Mouse (Mus musculus) bone marrow, adult 2 months (tissue): Measurements from ENCODE around the gene Suv39h2. TPM values are rescaled to one million over a fixed set of nuclear protein-coding genes. Genes with fewer than 3 reads are reported as not detected.

Experiments
- H3K27ac ChIP-seq: fragments of 200-500 bp; 2 replicates; pipeline ENCODE4 v1.5.1; 2012; ENCODE audit warnings: low read depth, mild to moderate bottlenecking, control low read depth, inconsistent platforms, low read length; ENCODE audit not compliant: control insufficient read depth, poor library complexity, insufficient read depth
- H3K4me1 ChIP-seq: fragments of 200-500 bp; 2 replicates; pipeline ENCODE4 v1.6.1; 2011; ENCODE audit warnings: low read length; ENCODE audit not compliant: control insufficient read depth, insufficient read depth
- H3K4me3 ChIP-seq: fragments of 200-500 bp; replicated peaks from 2 replicates; pipeline ENCODE3; 2011; ENCODE audit warnings: mild to moderate bottlenecking, low read depth, low read length, control low read depth; ENCODE audit not compliant: control insufficient read depth
- CTCF ChIP-seq: fragments of 200-500 bp; IDR thresholded peaks from 2 replicates; pipeline ENCODE4 v1.5.1; 2011; ENCODE audit warnings: low read length, control low read depth; ENCODE audit not compliant: control insufficient read depth, insufficient read depth
- POLR2A ChIP-seq: fragments of 200-500 bp; IDR thresholded peaks from 2 replicates; pipeline ENCODE4 v1.6.1; 2011; ENCODE audit warnings: low read depth, mild to moderate bottlenecking, control low read depth, low read length, borderline replicate concordance; ENCODE audit not compliant: control insufficient read depth
- WGBS: fragments of 180-500 bp; shearing (Covaris S2); methylation state at CpG from one replicate; pipeline ENCODE4 v1.1.7; 2018; 5-methylcytosine and 5-hydroxymethylcytosine counted together
- polyA plus RNA-seq: library from polyadenylated mRNA; stranded (reverse); fragments of >200 nt; gene quantifications from 2 replicates; pipeline ENCODE4 v1.2.4, GENCODE M21; 2011; ENCODE audit warnings: low replicate concordance; ENCODE audit not compliant: missing spikeins, insufficient read depth, insufficient read length

Suv39h2 gene
- polyA plus RNA-seq, 1 experiment = 4.4 TPM

DNA sequence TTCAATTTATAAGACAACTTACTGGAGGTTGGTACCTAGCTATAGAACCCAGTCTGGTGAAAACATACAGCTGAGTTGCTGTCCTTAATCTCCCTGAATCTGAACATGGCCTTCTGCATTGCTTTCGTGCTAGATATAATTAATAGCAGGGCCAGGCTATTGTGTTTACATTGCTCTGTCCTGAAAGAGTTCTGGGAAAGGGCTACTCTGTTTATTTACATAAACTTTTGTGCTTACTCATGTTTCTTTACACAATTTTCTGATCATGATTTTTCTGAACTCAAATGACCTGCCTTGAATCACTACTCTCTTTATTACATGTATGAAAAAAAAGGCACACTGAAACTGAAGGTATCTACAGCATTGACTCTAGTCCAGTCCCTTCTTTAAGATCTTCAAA lies 59.2 kb downstream of the Suv39h2 start:
- H3K4me1 ChIP-seq = no peaks in the 10 kb centered on the region; the same call in 1 of the 2 replicates
- 86% methylated on average over 1 of the region's 1 CpGs for WGBS
- no peak overlapping the region for H3K4me3 ChIP-seq
- H3K27ac ChIP-seq = no peak overlapping the region
- no peak for TF ChIP-seq POLR2A
- TF ChIP-seq CTCF = no peak

- Histone ChIP-seq H3K4me1 (no peaks in the 10 kb centered on the region), H3K4me3 (no peak overlapping the region), H3K27ac (no peak overlapping the region)
- 51% methylated on average over 4 of the region's 4 CpGs for WGBS
- TF ChIP-seq POLR2A (no peak), CTCF (peak; percentile 73)
These were observed 60.6 kb downstream of the Suv39h2 start for GRCm38 (mm10) chr2:3414241-3414640.

GRCm38 (mm10) chr2:3407756-3408155 lies 67.1 kb downstream of the Suv39h2 start:
- WGBS = 46% methylated on average over 7 of the region's 7 CpGs

DNA sequence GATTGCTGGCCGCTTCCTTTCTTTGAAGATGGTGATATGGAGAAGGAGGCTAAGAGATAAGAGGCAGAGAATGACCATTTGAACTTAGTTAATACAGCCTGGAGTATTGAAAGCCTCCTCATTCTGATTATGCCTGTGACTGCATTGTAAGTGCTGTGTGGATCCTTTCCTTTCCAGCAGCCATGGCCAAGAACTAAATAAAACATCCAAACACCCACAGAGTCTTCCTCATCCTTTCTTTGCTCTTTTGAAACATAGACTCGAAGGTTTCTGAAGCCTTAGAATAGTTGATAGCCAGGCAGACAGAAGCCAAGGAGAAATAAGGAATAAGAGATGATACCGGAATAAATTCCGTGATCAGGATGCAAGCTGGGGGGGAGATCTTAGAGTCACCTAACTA lies 68.8 kb downstream of the Suv39h2 start:
- no peak overlapping the region for H3K27ac ChIP-seq
- H3K4me1 ChIP-seq = no peaks in the 10 kb centered on the region
- no peak overlapping the region for H3K4me3 ChIP-seq
- 79% methylated on average over 4 of the region's 4 CpGs for WGBS
- TF ChIP-seq POLR2A (no peak), CTCF (no peak)

More at GRCm38 (mm10) chr2:3407756-3408155, 67.1 kb downstream of the Suv39h2 start:
- no peaks in the 10 kb centered on the region for H3K4me1 ChIP-seq
- TF ChIP-seq CTCF (no peak), POLR2A (no peak)
- no peak overlapping the region for H3K27ac ChIP-seq
- H3K4me3 ChIP-seq = no peak overlapping the region

Other genes with a start within 250 kb of the Suv39h2 start
- 7.9 and 15.2 TPM in 2 replicates for gene Nmt2, start 190.8 kb downstream of the Suv39h2 start, polyA plus RNA-seq
- gene Rpp38, start 142.4 kb downstream of the Suv39h2 start, polyA plus RNA-seq = 3.1 and 8.3 TPM in 2 replicates
- not detected in 2 replicates for gene Acbd7, start 138.9 kb downstream of the Suv39h2 start, polyA plus RNA-seq
- gene Olah, start 77.8 kb downstream of the Suv39h2 start, polyA plus RNA-seq = not detected in 2 replicates
- not detected in 2 replicates for gene Meig1, start 52.4 kb downstream of the Suv39h2 start, polyA plus RNA-seq
- 7.1 and 8.6 TPM in 2 replicates for gene Dclre1c, start 50.9 kb downstream of the Suv39h2 start, polyA plus RNA-seq
- gene Gm45902, start 37.8 kb upstream of the Suv39h2 start, polyA plus RNA-seq = 2.3 and 5.4 TPM in 2 replicates
- gene Hspa14, start 37.8 kb upstream of the Suv39h2 start, polyA plus RNA-seq = 37.4 and 38.7 TPM in 2 replicates
- gene Cdnf, start 38.0 kb upstream of the Suv39h2 start, polyA plus RNA-seq = not detected in 2 replicates
- 61.6 and 71.1 TPM in 2 replicates for gene Fam107b, start 95.5 kb upstream of the Suv39h2 start, polyA plus RNA-seq